In genomic region chr5:108708419-108708818, GRCm38 (mm10) we compare ENCODE assay signal across 15 mouse cellular contexts. TPM values are rescaled to one million over a fixed set of nuclear protein-coding genes. Genes with fewer than 3 reads are reported as not detected.
DNase-seq lines count a peak whose midpoint lies in the region; ATAC-seq and TF ChIP-seq lines count a peak whose summit lies in the region.
"Had no signal": no experiment of that assay in that cellular context is flagged by ENCODE, and none has a peak within 500 bp of the region (broad histone marks: within the 10 kb centered on the region; RNA-seq: fewer than 3 reads in every experiment).

No protein-coding gene starts in this region.

- peak; percentile 96 for DNase-seq in liver, adult 2 months (ENCODE audit: extremely low read depth, low read depth, low spot score)
- no peak for DNase-seq in liver
- DNase-seq in kidney, adult 9 months, result peak; percentile 88
- no peak for DNase-seq in liver, embryonic 13.5 days
- no peak for DNase-seq in cerebellum, postnatal 14 days
- no peak for DNase-seq in left cerebral cortex, adult 9 months (ENCODE audit: low spot score in 2 of 2)
- DNase-seq: cerebellum, adult 18-20 months; midbrain, embryonic 14.5 days; thymus, adult 18-20 months had no signal

- no peak for ATAC-seq in liver, embryonic 13.5 days (ENCODE audit: low read depth)
- ATAC-seq in midbrain, embryonic 15.5 days (replicated peaks), result no peak
- ATAC-seq: forebrain, embryonic 16.5 days; inflammation-experienced regulatory T-cells, adult 6 months had no signal

- H3K4me3 ChIP-seq in liver, adult 2 months (ENCODE audit: insufficient read depth, low read depth, low read length), result no peak overlapping the region
- no peak overlapping the region for H3K4me3 ChIP-seq in liver, embryonic 13.5 days (replicated peaks)
- H3K4me3 ChIP-seq in midbrain, embryonic 15.5 days, result no peak overlapping the region
- H3K4me3 ChIP-seq: erythroblast, embryonic 14.5 days; limb, embryonic 13.5 days had no signal

- peaks cover 4% of the 10 kb centered on the region; the same call in 1 of the 2 replicates for H3K36me3 ChIP-seq in liver, adult 2 months (ENCODE audit: control insufficient read depth, insufficient read depth, low read length)
- H3K36me3 ChIP-seq in liver, embryonic 13.5 days, result peaks cover 37% of the 10 kb centered on the region
- H3K36me3 ChIP-seq in midbrain, embryonic 15.5 days (replicated peaks), result no peaks in the 10 kb centered on the region

- TF ChIP-seq CTCF in liver, adult 2 months (IDR thresholded peaks at IDR 0.05; ENCODE audit: low read depth, low read length), result no peak

- H3K79me2 ChIP-seq in liver, adult 2 months (ENCODE audit: control insufficient read depth, insufficient read depth, low read length), result no peaks in the 10 kb centered on the region

- 31% methylated on average over 1 of the region's 1 CpGs for WGBS in liver, adult 2 months
- 74% methylated on average over 1 of the region's 1 CpGs for WGBS in liver, embryonic 13.5 days (ENCODE audit: insufficient replicate concordance)
- 95% methylated on average over 1 of the region's 1 CpGs for WGBS in midbrain, embryonic 15.5 days

- H3K4me1 ChIP-seq in liver, adult 2 months (ENCODE audit: control insufficient read depth, insufficient read depth, low read length), result peaks cover 15% of the 10 kb centered on the region
- H3K4me1 ChIP-seq in liver, embryonic 13.5 days (replicated peaks), result peaks cover 53% of the 10 kb centered on the region
- H3K4me1 ChIP-seq in midbrain, embryonic 15.5 days, result no peaks in the 10 kb centered on the region

- TF ChIP-seq POLR2A in liver, adult 2 months (IDR thresholded peaks at IDR 0.05; ENCODE audit: extremely low read depth, insufficient read depth, low read length), result no peak

- H3K27ac ChIP-seq in liver, adult 2 months (replicated peaks; ENCODE audit: insufficient read depth, low read depth, low read length), result peak overlapping the region; percentile 78
- H3K27ac ChIP-seq in liver, embryonic 13.5 days, result peak overlapping the region; percentile 79
- no peak overlapping the region for H3K27ac ChIP-seq in midbrain, embryonic 15.5 days
- H3K27ac ChIP-seq: limb, embryonic 13.5 days had no signal

- no peak overlapping the region for H3K9ac ChIP-seq in liver, adult 2 months (ENCODE audit: low read depth, low read length)
- H3K9ac ChIP-seq in liver, embryonic 13.5 days, result peak overlapping the region; percentile 30
- no peak overlapping the region for H3K9ac ChIP-seq in midbrain, embryonic 15.5 days
- H3K9ac ChIP-seq: limb, embryonic 13.5 days had no signal

- H3K9me3 ChIP-seq in liver, embryonic 13.5 days (replicated peaks), result no peaks in the 10 kb centered on the region
- H3K9me3 ChIP-seq in midbrain, embryonic 15.5 days, result no peaks in the 10 kb centered on the region
- H3K9me3 ChIP-seq: limb, embryonic 13.5 days had no signal

- H3K4me2 ChIP-seq in liver, embryonic 13.5 days, result peak overlapping the region; percentile 27
- H3K4me2 ChIP-seq in midbrain, embryonic 15.5 days, result no peak overlapping the region
- H3K4me2 ChIP-seq: limb, embryonic 13.5 days had no signal

- no peaks in the 10 kb centered on the region for H3K27me3 ChIP-seq in liver, adult 2 months (ENCODE audit: control insufficient read depth, insufficient read depth, low read length)
- no peaks in the 10 kb centered on the region for H3K27me3 ChIP-seq in liver, embryonic 13.5 days
- no peaks in the 10 kb centered on the region for H3K27me3 ChIP-seq in midbrain, embryonic 15.5 days (replicated peaks)
- H3K27me3 ChIP-seq: limb, embryonic 13.5 days had no signal

RNA-seq across cellular contexts. Expression of gene Fgfrl1, which starts 16.2 kb away (rescaled TPM):
- total RNA-seq in liver, adult 2 months (2014; rRNA removed), result 20.2 and 22.7 TPM in 2 replicates
- polyA plus RNA-seq in liver, adult 2 months (2012; rRNA removed), result 42.3 and 49.9 TPM in 2 replicates
- 7.5 and 8.8 TPM in 2 replicates for polyA plus RNA-seq in liver, embryonic 13.5 days (2015; fragmentation: Nextera tagmentation; extraction: Ambion mirVana)
- 5.5 and 6.0 TPM in 2 replicates for polyA plus RNA-seq in midbrain, embryonic 15.5 days (2015; fragmentation: Nextera tagmentation; extraction: Ambion mirVana)

RNA-seq across cellular contexts. Expression of gene Slc26a1, which starts 33.0 kb away (rescaled TPM):
- total RNA-seq in liver, adult 2 months (2014; rRNA removed), result 121 and 190 TPM in 2 replicates
- polyA plus RNA-seq in liver, adult 2 months (2012; rRNA removed), result 261 and 264 TPM in 2 replicates
- 12.0 and 12.7 TPM in 2 replicates for polyA plus RNA-seq in liver, embryonic 13.5 days (2015; fragmentation: Nextera tagmentation; extraction: Ambion mirVana)
- polyA plus RNA-seq in midbrain, embryonic 15.5 days (2015; fragmentation: Nextera tagmentation; extraction: Ambion mirVana), result 4.0 and 4.1 TPM in 2 replicates
- total RNA-seq: neutrophil, adult 5-6 weeks had no signal

RNA-seq across cellular contexts. Expression of gene Dgkq, which starts 38.9 kb away (rescaled TPM):
- 14.0 and 16.3 TPM in 2 replicates for total RNA-seq in liver, adult 2 months (2014; rRNA removed)
- 19.5 and 28.2 TPM in 2 replicates for polyA plus RNA-seq in liver, adult 2 months (2012; rRNA removed)
- 2.9 and 3.6 TPM in 2 replicates for polyA plus RNA-seq in liver, embryonic 13.5 days (2015; fragmentation: Nextera tagmentation; extraction: Ambion mirVana)
- polyA plus RNA-seq in midbrain, embryonic 15.5 days (2015; fragmentation: Nextera tagmentation; extraction: Ambion mirVana), result 33.9 and 36.7 TPM in 2 replicates

RNA-seq across cellular contexts. Expression of gene Idua, which starts 48.3 kb away (rescaled TPM):
- total RNA-seq in liver, adult 2 months (2014; rRNA removed), result 2.1 and 2.6 TPM in 2 replicates
- polyA plus RNA-seq in liver, adult 2 months (2012; rRNA removed), result 4.3 and 7.3 TPM in 2 replicates
- 3.4 and 3.8 TPM in 2 replicates for polyA plus RNA-seq in liver, embryonic 13.5 days (2015; fragmentation: Nextera tagmentation; extraction: Ambion mirVana)
- polyA plus RNA-seq in midbrain, embryonic 15.5 days (2015; fragmentation: Nextera tagmentation; extraction: Ambion mirVana), result 12.1 and 15.9 TPM in 2 replicates

Comparison
In these comparisons a context has a peak if more than half of its experiments do, and no peak if none do; other contexts are left out.
1. DNase-seq: peak in liver, adult 2 months (single experiment) and kidney, adult 9 months (single experiment); none in liver (single experiment), liver, embryonic 13.5 days (single experiment), cerebellum, postnatal 14 days (0 of 2) and left cerebral cortex, adult 9 months (0 of 2).
2. RNA of gene Slc26a1, which starts 33.0 kb away (polyA plus RNA-seq): 261 to 264 TPM in liver, adult 2 months; 12.0 to 12.7 TPM in liver, embryonic 13.5 days and 4.0 to 4.1 TPM in midbrain, embryonic 15.5 days; every median in the first group is over 10 times any median in the second.